Mouse (Mus musculus): ENCODE results near the gene Rnf181. TPM values are rescaled to one million over a fixed set of nuclear protein-coding genes. Genes with fewer than 3 reads are reported as not detected.

The Rnf181 gene
- polyA plus RNA-seq, 1 experiment from 2014 or later: 83.0 TPM

DNA sequence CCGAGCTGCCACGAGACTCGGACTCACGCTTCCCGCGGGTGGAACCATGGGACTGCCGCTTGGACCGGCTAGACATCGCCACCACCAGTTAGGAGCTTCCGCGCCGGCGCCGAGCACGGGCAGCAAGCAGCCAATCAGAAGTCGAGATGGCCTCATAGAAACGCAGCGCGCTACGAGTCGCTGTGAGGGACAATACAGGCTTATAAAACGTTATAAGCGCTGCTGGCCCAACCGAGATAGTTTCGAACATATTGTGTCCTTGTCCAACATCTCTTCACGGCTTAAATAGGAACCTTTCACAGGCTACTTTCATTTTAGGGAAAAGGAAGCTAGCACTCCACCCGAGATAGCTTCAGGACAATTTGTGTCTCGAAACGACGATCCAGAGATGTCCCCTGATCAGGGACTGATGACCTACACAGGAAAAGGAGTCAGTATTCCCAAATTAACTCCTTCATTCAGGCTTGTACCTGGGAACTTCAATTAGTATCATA is 21.6 kb downstream of the Rnf181 start, which contains the start of gene Usp39:
Gene Usp39, minus strand, starts transcription at position 111 of the 494 bp plus-strand sequence.
- no peaks in the 10 kb centered on the region for H3K27me3 ChIP-seq (replicated peaks)
- under 1% methylated on average over 30 of the region's 30 CpGs for WGBS (ENCODE audit: insufficient replicate concordance)
- H3K36me3 ChIP-seq: peaks cover 45% of the 10 kb centered on the region
- no peaks in the 10 kb centered on the region for H3K9me3 ChIP-seq (replicated peaks)
- peak within 1 kb of the TSS; percentile 93 for H3K27ac ChIP-seq
- peak within 1 kb of the TSS; percentile 86 for H3K4me3 ChIP-seq
- H3K4me1 ChIP-seq: peaks cover 78% of the 10 kb centered on the region
- ATAC-seq: peak; percentile 80
- H3K4me2 ChIP-seq: peak within 1 kb of the TSS; percentile 92
- peak within 1 kb of the TSS; percentile 96 for H3K9ac ChIP-seq

DNA sequence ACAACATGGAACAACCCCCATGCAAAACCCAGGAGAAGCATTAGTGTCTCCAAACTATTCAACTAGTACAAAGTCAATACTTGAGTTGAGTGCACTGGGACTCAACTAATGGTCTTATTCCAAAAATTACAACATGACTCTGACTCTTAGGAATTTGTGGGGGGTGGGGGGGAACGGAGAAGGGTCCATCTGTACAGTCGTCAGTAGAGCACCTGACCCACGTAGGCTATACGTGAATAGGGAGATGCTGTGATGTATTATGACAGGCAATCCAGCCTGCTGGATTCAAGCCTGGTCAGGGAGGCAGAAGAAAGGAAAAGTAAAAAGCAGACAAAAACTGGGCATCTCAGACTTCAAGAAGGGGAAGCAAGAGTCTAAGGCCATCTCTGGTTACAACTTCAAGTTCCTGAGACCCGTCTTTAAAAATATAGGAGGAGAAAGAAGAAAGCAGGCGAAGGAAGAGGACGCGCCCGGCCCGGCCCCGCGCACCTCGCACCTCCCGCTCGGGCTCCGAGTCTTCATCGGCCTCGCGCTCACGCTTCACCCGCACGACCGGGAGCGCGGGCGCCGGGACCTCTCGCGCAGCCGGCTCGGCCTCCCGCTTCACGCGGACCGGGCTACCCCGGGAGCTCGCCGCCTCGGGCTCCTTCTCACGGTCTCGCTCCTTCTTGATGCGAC is 22.2 kb downstream of the Rnf181 start:
- ATAC-seq: peak; percentile 72
- WGBS (ENCODE audit: insufficient replicate concordance): 3% methylated on average over 42 of the region's 42 CpGs

DNA sequence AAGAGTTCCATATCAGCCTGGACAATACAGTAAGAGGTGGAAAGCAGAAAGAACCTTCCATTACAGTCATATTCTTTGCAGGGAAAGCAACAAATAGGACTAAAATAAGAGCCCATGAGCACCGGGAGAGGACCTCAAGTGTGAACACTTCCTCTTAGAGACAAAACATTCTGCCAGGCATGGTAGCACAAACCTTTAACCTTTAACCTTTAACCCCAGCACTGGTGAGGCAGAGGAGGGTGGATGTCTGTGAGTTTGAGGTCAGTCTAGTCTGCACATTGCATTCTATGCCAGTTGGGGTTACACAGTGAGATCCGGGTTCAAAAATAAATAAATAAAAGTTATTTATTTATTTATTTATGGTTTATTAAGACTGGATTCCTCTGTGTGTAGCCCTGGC is 26.3 kb downstream of the Rnf181 start:
- Histone ChIP-seq H3K4me3 (no peak overlapping the region), H3K9ac (no peak overlapping the region), H3K36me3 (peaks cover 72% of the 10 kb centered on the region), H3K27ac (no peak overlapping the region), H3K9me3 (replicated peaks) (no peaks in the 10 kb centered on the region), H3K4me1 (peaks cover 44% of the 10 kb centered on the region), H3K4me2 (no peak overlapping the region), H3K27me3 (replicated peaks) (no peaks in the 10 kb centered on the region)
- WGBS (ENCODE audit: insufficient replicate concordance): 71% methylated on average over 2 of the region's 2 CpGs
- ATAC-seq: no peak

More for the DNA sequence above, 22.2 kb downstream of the Rnf181 start:
- H3K27me3 ChIP-seq (replicated peaks): no peaks in the 10 kb centered on the region
- peak overlapping the region; percentile 86 for H3K4me3 ChIP-seq
- H3K4me1 ChIP-seq: peaks cover 76% of the 10 kb centered on the region
- peak overlapping the region; percentile 92 for H3K4me2 ChIP-seq
- H3K27ac ChIP-seq: peak overlapping the region; percentile 93
- peaks cover 45% of the 10 kb centered on the region for H3K36me3 ChIP-seq
- no peaks in the 10 kb centered on the region for H3K9me3 ChIP-seq (replicated peaks)
- H3K9ac ChIP-seq: peak overlapping the region; percentile 96

DNA sequence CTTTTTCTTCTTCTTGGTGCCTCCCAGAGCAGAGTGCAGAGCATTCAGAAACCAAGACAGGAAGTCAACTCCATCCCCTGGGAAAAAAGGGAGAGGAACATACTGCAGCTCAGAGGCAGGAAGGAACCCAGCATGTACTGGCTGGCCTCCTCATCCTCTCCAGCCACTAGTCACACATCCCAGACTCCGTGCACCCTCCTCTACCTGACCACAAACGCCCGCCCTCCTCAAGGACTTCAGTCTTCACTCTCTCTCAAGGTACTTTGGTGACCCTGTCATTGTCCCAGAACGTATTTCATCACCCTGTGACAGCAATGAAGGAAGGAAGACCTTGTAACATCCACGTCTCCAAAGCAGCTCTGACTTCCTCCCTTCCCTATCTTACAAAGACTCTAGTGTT is 33.6 kb downstream of the Rnf181 start:
- Histone ChIP-seq H3K4me3 (no peak overlapping the region), H3K9me3 (replicated peaks) (no peaks in the 10 kb centered on the region), H3K4me1 (peaks cover 9% of the 10 kb centered on the region), H3K27ac (peak overlapping the region; percentile 37; the same call in 1 of the 2 replicates), H3K4me2 (no peak overlapping the region), H3K36me3 (peaks cover 100% of the 10 kb centered on the region), H3K27me3 (replicated peaks) (no peaks in the 10 kb centered on the region), H3K9ac (no peak overlapping the region)
- ATAC-seq: no peak
- WGBS (ENCODE audit: insufficient replicate concordance): 69% methylated on average over 5 of the region's 5 CpGs

DNA sequence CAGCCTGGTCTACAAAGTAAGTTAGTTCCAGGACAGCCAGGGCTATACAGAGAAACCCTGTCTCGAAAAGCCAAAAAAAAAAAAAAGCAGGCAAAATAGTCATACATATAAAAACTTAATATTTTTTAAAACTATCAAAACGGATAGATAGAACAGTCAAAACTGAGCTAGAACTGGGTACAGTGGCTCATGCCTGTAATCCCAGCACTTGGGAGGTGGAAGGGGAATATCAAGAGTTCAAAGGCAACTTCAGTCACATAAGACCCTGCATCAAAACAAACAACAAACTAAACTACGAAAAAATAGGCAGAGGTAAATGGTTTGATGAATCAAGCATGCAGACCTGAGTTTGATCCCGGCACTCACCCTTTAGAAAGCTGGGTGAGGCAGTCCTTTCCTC is 36.6 kb downstream of the Rnf181 start:
- Histone ChIP-seq H3K36me3 (peaks cover 99% of the 10 kb centered on the region), H3K9me3 (replicated peaks) (no peaks in the 10 kb centered on the region), H3K4me3 (no peak overlapping the region), H3K9ac (no peak overlapping the region), H3K27me3 (replicated peaks) (no peaks in the 10 kb centered on the region), H3K27ac (no peak overlapping the region), H3K4me2 (no peak overlapping the region), H3K4me1 (peaks cover 11% of the 10 kb centered on the region)
- 85% methylated on average over 4 of the region's 4 CpGs for WGBS (ENCODE audit: insufficient replicate concordance)
- ATAC-seq: no peak

DNA sequence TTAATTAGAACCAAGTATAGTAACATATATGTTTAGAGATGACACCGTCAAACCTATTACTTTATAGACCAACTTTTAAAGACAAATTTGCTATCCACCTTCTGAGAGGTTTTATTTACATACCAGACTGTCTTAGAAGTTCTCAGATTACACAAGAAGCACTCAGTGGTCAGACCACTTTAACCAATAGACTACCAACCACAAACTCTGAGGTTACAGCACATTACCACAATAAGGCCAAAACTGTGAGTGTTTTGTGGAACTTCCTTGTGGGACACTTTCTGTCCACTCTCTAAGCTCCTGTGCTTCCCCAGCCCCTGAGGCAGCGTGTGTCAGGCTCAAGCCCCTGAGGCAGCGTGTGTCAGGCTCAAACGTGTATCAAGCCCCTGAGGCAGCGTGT is 37.7 kb downstream of the Rnf181 start:
- Histone ChIP-seq H3K4me1 (peaks cover 21% of the 10 kb centered on the region), H3K36me3 (peaks cover 99% of the 10 kb centered on the region), H3K9me3 (replicated peaks) (no peaks in the 10 kb centered on the region), H3K4me2 (no peak overlapping the region), H3K27me3 (replicated peaks) (no peaks in the 10 kb centered on the region), H3K9ac (no peak overlapping the region), H3K27ac (no peak overlapping the region), H3K4me3 (no peak overlapping the region)
- no peak for ATAC-seq
- WGBS (ENCODE audit: insufficient replicate concordance): 84% methylated on average over 5 of the region's 5 CpGs

DNA sequence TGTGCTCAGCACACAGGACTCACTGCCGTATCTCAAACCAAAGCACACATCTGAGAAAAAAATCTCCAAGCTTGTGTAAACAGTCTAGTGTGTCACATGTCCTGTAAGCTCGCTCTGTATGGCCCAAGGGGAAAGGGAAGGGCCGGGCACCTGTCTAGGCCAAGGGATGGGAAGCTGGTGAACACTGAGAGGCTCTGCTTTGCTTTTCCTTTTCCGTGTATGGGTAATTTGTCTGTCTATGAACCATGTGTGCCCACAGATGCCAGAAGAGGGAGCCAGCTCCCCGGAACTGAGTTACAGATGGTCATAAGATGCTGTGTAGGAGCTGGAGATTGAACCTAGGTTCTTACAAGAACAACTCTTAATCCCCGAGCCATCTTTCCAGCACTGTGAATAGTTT is 40.5 kb downstream of the Rnf181 start:
- Histone ChIP-seq H3K27me3 (replicated peaks) (no peaks in the 10 kb centered on the region), H3K4me1 (peaks cover 32% of the 10 kb centered on the region), H3K4me3 (no peak overlapping the region), H3K9me3 (replicated peaks) (no peaks in the 10 kb centered on the region), H3K9ac (no peak overlapping the region), H3K27ac (no peak overlapping the region), H3K36me3 (peaks cover 99% of the 10 kb centered on the region), H3K4me2 (no peak overlapping the region)
- 70% methylated on average over 6 of the region's 6 CpGs for WGBS (ENCODE audit: insufficient replicate concordance)
- ATAC-seq: no peak

DNA sequence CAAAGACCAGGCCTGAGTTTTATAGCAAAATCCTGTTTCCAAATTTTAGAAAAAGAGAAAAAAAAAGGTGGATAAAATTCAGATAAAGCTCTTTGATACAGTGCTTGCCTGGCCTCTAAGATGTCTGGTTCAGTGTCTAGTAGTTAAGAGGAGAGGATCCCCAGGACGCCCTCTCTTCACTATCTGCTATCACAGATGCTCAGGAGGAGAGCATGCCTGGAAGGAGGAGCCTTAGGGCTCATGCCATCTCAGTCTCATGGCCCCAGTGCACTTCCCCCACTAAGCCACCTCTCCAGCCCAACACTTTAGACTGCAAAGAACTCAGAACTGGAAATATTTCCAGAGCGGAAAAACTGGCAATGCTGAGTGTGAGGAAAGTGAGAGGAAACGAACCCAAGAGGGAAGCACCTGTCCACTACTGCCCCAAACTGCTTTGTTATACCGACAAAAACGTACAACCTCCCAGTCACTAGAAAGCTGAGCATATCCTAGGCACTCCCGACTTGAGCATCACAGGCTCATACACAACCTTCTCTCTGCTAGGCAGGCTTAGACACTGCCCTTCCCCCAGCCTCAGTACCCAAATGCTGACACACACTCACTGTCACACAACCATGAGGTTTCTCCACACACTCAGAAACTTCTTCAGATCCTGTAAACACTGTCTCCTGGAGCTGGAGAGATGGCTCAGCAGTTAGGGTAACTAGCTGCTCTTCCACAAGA is 42.8 kb downstream of the Rnf181 start:
- Histone ChIP-seq H3K27ac (peak overlapping the region; percentile 91), H3K4me3 (no peak overlapping the region), H3K4me1 (peaks cover 24% of the 10 kb centered on the region), H3K9ac (peak overlapping the region; percentile 45; the same call in 1 of the 2 replicates), H3K27me3 (replicated peaks) (no peaks in the 10 kb centered on the region), H3K9me3 (replicated peaks) (no peaks in the 10 kb centered on the region), H3K36me3 (peaks cover 99% of the 10 kb centered on the region), H3K4me2 (peak overlapping the region; percentile 34)
- peak; percentile 100 for ATAC-seq
- 64% methylated on average over 6 of the region's 6 CpGs for WGBS (ENCODE audit: insufficient replicate concordance)

DNA sequence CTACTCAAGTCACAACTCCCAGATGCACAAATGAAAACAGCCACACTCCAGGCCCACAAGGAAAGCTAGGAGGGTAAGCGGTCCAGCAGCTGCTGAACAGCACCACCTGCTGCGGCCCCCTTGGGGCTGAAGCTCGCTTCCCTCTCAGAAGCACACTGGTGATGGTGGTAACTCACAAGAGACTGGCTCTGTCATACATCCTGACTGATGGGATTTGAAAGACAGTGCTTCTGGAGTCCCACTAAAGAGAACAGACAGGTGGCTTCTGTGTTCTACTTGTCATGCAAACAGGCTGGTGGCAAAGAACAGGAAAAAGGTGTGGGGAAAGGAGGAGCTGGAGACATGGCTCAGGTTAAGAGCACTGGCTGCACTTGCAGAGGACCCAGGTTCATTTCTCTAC is 43.8 kb downstream of the Rnf181 start:
- H3K27ac ChIP-seq: peak overlapping the region; percentile 91

DNA sequence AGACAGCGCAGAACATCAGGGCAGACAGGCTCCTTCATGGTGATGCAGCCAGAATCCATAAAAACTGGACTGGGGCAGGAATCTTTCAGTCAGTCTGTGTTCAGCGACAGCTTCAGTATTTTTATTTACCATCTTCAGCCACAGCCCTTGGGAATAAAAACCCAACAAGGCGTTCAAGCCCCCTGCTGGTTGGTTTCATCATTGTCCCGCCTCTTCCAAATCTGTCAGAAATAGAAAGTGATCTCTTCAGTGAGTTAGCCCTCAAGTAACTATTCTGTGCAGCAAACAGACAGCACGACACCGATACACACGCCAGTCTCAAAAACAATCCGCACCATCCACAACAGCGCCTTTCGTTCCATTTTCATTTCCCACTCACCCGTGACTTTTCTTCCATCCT is 47.7 kb downstream of the Rnf181 start:
- H3K27ac ChIP-seq: peak overlapping the region; percentile 15; the same call in 1 of the 2 replicates
- H3K36me3 ChIP-seq: peaks cover 98% of the 10 kb centered on the region
- no peak overlapping the region for H3K4me3 ChIP-seq
- no peak overlapping the region for H3K4me2 ChIP-seq
- H3K4me1 ChIP-seq: peaks cover 17% of the 10 kb centered on the region
- 75% methylated on average over 11 of the region's 11 CpGs for WGBS (ENCODE audit: insufficient replicate concordance)
- no peaks in the 10 kb centered on the region for H3K27me3 ChIP-seq (replicated peaks)
- no peak overlapping the region for H3K9ac ChIP-seq
- no peaks in the 10 kb centered on the region for H3K9me3 ChIP-seq (replicated peaks)
- ATAC-seq: no peak

More for the DNA sequence above, 43.8 kb downstream of the Rnf181 start:
- no peak overlapping the region for H3K4me3 ChIP-seq
- 0 out of 2 replicates have a peak overlapping the region, but pooled peaks have one; percentile 45 for H3K9ac ChIP-seq
- peaks cover 29% of the 10 kb centered on the region for H3K4me1 ChIP-seq
- H3K9me3 ChIP-seq (replicated peaks): no peaks in the 10 kb centered on the region
- H3K27me3 ChIP-seq (replicated peaks): no peaks in the 10 kb centered on the region
- peaks cover 99% of the 10 kb centered on the region for H3K36me3 ChIP-seq
- no peak for ATAC-seq
- H3K4me2 ChIP-seq: no peak overlapping the region
- 97% methylated on average over 3 of the region's 3 CpGs for WGBS (ENCODE audit: insufficient replicate concordance)

DNA sequence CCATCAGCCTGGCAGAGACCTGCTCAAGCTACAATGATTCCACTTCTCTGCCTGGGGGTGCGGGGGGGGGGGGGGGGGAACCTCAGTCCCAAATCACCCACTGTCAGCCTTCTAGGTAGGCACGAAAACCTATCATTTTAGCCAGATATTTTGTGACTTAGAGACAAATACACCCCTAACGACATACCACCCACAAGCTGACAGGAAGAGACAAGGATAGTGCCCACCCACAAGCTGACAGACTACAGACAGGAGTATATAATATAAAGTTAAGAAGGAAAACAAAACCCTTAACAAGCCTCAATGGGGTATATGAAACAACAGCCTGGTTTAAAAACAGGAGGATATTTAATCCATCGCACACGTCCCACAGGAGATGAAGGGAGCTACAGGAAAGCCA is 48.3 kb downstream of the Rnf181 start:
- peak; percentile 29; the same call in 1 of the 2 replicates for ATAC-seq
- Histone ChIP-seq H3K9ac (no peak overlapping the region), H3K4me1 (peaks cover 17% of the 10 kb centered on the region), H3K27me3 (replicated peaks) (no peaks in the 10 kb centered on the region), H3K4me2 (no peak overlapping the region), H3K27ac (peak overlapping the region; percentile 38; the same call in 1 of the 2 replicates), H3K9me3 (replicated peaks) (no peaks in the 10 kb centered on the region), H3K36me3 (peaks cover 98% of the 10 kb centered on the region), H3K4me3 (no peak overlapping the region)
- 51% methylated on average over 5 of the region's 5 CpGs for WGBS (ENCODE audit: insufficient replicate concordance)

DNA sequence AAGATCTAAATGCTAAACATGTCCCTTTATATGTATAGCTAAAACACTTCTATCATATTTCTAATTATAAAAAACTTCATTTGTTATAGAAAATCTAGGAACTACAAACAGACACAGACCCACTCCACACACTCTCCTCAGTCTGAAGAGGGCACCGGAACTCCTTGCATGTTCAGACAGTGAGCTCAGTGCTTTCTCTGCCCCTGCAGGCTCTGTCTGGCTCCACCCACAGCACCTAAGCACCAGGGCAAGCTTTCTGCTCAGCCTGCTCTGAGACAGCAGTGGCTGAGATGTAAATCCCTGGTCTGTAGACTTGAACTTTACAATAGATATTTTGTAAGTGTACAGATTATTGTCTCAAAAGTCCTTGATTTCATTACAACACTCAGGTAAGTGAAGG is 50.7 kb downstream of the Rnf181 start:
- Histone ChIP-seq H3K9ac (no peak overlapping the region), H3K27me3 (replicated peaks) (no peaks in the 10 kb centered on the region), H3K9me3 (replicated peaks) (no peaks in the 10 kb centered on the region), H3K27ac (no peak overlapping the region), H3K4me1 (peaks cover 13% of the 10 kb centered on the region), H3K4me3 (no peak overlapping the region), H3K36me3 (peaks cover 88% of the 10 kb centered on the region), H3K4me2 (no peak overlapping the region)
- ATAC-seq: no peak
- WGBS (ENCODE audit: insufficient replicate concordance): 88% methylated on average over 1 of the region's 1 CpGs

Data from liver, embryonic 12.5 days (tissue).